Mouse (Mus musculus): ENCODE results near the gene Gm14862.
"Not testable (repeated sequence)": the region's sequence is repeated elsewhere in the genome, so short reads cannot be mapped to it uniquely, and the experiment has no call there.

Gm14862 gene

GRCm38 (mm10) chrX:9256766-9257165, at the start of gene Gm14862:
Gm14862 (minus strand) TSS chrX:9256899.
- DNase-seq = no peak

GRCm38 (mm10) chrX:9303455-9303854, 46.8 kb upstream of the Gm14862 start:
- no peak for DNase-seq

- DNase-seq = no peak
These were observed 46.1 kb upstream of the Gm14862 start for GRCm38 (mm10) chrX:9302791-9303190.

GRCm38 (mm10) chrX:9298413-9298864, 41.7 kb upstream of the Gm14862 start:
- no peak for DNase-seq

GRCm38 (mm10) chrX:9293140-9293829, 36.6 kb upstream of the Gm14862 start:
- not testable (repeated sequence) for DNase-seq

GRCm38 (mm10) chrX:9283464-9283863, 26.8 kb upstream of the Gm14862 start, which contains the start of gene H2al1m:
H2al1m (plus strand) TSS chrX:9283764.
- DNase-seq = not testable (repeated sequence)

- no peak for DNase-seq
These were observed 17.6 kb upstream of the Gm14862 start for GRCm38 (mm10) chrX:9274321-9274720.

GRCm38 (mm10) chrX:9273377-9274002, 16.8 kb upstream of the Gm14862 start:
- no peak for DNase-seq

- DNase-seq = peak; percentile 59 to 72
These were observed 16.0 kb upstream of the Gm14862 start, which contains the start of gene Xk for GRCm38 (mm10) chrX:9272460-9273361. Xk (plus strand) TSS chrX:9272756.

- DNase-seq = no peak
These were observed 15.3 kb upstream of the Gm14862 start for GRCm38 (mm10) chrX:9271947-9272459.

- no peak for DNase-seq
These were observed 14.4 kb upstream of the Gm14862 start for GRCm38 (mm10) chrX:9271112-9271511.

GRCm38 (mm10) chrX:9259267-9259666, 2.6 kb upstream of the Gm14862 start:
- no peak for DNase-seq

GRCm38 (mm10) chrX:9257831-9258230, 1.1 kb upstream of the Gm14862 start:
- DNase-seq = no peak

GRCm38 (mm10) chrX:9254901-9255300, 1.8 kb downstream of the Gm14862 start:
- no peak for DNase-seq

GRCm38 (mm10) chrX:9253990-9254389, 2.7 kb downstream of the Gm14862 start:
- DNase-seq = no peak

- no peak for DNase-seq
These were observed 7.8 kb downstream of the Gm14862 start for GRCm38 (mm10) chrX:9248911-9249310.

GRCm38 (mm10) chrX:9244603-9245336, 11.9 kb downstream of the Gm14862 start:
- DNase-seq = no peak

- peak; percentile 62 to 71 for DNase-seq
These were observed 13.3 kb downstream of the Gm14862 start for GRCm38 (mm10) chrX:9243381-9243864.

GRCm38 (mm10) chrX:9240737-9241591, 15.7 kb downstream of the Gm14862 start:
- no peak for DNase-seq

GRCm38 (mm10) chrX:9227105-9227504, 29.6 kb downstream of the Gm14862 start:
- no peak for DNase-seq
